Mouse (Mus musculus) left cerebral cortex, adult 9 months (tissue): Measurements from ENCODE around the gene Kpnb1.

ENCODE experiments used
- DNase-seq, 2 experiments: peaks; one replicate each; pipeline ENCODE4 v3.0.0; 2022; ENCODE audit warnings: low spot score in 2 of 2

Gene Kpnb1

DNA sequence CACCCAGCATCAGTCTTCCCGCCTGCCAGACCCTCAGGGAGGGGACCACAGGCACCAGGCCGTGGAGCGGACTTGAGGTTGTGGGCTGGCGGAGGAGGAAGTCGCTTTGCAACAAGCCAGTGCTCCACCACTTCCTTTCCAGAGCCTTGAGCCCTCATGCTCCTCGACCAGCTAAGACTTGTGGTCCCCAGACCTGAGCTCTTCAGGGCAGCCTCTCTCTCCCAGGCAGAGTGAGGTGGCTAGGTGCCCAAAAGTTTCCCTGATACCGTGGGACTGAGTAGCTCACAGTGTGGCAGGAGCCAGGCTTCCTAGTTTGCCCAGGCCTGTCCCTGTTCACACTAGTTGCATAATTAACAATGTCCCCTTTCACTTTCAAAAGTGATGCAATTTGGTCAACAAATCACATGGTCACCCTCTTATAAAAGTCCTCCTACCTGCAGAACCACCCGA, 45.5 kb downstream of the Kpnb1 start:
- DNase-seq = no peak

DNA sequence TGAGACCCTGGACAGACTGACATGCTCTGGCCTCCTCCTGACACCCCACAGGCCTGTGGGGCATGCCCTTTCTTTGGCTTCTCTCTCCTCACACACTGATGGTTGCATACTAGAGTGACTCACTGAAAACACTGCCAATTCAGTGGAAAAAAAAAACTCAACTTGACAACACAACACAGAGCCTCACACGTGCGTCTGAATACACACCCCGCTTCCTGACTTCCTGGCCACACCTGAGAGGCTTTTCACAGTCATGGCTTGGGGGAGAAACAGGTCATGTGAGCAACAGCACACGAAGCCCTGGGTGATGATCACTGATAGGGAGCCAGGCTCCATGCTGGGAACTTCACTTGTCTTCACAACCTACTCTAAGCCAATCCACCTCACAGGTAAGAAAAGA, 46.9 kb downstream of the Kpnb1 start:
- DNase-seq = no peak

DNA sequence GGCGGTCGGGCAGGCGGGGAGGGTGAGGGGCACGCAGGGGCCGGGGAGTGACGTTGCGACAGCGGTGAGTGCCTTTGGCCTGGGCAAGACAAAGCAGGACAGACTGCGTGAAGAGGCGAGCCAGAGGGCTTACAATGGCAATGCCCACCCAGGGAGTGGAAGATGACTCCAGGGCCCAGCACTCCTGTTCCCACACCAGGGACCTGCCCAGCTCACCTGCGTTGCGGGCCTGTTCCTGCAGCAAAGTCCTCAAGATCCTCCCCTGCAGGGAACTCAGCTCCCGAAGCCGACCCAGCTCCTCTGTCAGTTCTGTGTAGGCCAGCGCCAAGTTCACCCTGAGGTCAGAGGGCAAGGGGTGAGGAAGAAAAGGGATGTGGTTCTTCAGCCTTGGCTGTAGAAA, 48.4 kb downstream of the Kpnb1 start:
- no peak for DNase-seq

DNA sequence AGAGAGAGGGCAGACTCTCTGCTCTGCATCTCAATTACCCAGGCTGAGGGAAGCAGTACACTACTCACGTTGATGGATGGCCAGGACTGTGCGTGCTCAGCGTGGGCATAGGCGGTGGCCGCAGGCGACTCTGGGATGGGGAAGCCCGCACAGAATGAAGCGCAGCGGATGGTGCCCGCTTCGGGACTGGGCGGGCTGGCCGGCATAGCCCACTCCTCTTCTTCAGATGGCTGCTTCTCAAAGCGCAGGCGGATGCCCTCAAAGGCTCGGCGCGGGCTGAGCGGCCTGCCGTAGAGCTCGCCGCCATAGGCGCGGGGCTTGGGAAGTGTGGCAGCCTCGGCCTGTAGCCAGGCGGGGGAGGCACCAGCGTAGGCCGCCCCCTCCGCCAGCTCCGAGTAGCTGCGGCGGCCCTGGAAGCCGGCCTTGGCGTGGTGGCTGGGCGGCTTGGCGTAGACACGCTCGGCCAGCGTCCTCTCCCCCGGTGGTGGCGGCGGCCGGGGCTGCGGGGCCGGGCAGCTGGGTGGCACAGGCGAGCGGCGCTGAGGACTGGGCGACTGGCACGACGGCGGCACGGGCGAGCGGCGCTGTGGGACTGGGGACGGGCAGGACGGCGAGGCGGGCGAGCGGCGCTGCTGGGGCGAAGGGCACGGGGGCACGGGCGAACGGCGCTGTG, 49.0 kb downstream of the Kpnb1 start:
- no peak for DNase-seq

DNA sequence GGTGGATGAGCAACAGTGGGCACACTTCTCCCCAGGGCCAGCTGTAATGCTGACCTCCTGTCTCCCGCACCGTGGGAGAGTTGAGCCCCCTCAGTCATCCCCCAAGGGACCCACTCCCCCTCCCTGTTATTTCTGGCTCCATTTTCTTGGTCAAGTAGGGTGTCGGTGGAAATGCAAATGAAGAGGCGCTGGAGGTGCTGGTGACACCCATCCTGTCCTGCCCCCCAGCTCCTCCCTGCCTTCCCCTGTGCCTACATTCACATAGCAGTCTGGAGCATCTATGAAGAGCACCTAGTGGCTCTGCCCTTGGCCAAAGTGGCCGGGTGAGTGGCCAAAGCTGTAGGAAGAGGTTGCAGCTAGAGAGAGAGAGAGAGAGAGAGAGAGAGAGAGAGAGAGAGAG, 54.4 kb downstream of the Kpnb1 start:
- no peak for DNase-seq

DNA sequence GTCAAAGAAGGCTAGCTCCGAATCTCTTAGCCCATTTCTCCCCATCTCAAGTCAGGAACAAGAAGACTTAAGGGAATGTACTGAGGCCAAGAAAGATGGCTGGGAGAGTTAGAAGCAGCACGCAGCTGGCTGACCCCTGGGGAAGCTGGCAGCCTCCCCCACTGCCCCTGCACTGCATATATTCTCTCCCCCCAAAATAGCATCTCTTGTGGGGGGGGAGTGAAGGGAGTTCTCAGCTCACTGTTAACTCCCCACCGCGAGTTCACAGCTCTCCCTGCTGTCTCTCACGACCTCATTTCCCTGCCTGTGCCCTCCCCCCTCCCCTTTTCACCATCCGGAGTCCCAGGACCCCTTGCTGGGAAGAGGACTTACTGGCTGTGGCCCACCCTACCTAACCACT, 55.5 kb downstream of the Kpnb1 start:
- no peak for DNase-seq

DNA sequence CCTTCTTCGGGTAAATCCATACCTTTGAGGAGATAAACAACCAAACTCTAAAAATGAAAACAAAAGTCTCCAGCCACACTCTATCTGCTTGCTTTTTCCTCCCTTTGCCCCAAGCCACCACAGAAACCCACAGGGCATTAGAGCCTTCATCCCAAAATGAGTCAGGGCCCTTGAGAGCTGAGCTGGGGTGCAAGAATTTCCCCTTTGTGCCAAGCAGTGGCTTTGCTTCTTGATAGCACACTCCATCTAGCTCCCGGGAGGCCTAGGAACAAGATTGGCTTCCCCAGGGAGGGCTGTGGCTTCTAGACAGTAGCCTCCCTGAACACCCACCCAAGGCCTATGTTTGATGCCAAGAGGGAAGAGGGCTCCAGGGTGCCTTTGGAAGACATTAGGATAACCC, 56.0 kb downstream of the Kpnb1 start:
- no peak for DNase-seq

DNA sequence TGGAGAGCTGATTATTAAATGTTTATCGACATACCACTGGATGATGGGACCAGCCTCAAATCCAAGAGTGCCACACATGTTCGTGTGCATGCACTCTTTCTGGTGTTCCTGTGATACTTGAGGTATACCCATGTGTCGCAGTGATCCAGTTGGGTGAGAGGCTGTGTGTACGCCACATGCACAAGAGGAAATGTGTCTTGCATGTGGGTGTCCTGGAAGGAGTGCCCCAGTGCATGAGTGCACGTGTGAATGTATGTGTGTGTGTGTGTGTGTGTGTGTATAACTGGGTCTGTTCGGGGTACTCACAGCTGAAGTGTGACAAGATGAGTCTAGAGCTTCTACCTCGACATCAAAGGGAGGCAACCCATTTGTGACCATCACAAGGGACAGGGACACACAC, 57.4 kb downstream of the Kpnb1 start:
- no peak for DNase-seq

DNA sequence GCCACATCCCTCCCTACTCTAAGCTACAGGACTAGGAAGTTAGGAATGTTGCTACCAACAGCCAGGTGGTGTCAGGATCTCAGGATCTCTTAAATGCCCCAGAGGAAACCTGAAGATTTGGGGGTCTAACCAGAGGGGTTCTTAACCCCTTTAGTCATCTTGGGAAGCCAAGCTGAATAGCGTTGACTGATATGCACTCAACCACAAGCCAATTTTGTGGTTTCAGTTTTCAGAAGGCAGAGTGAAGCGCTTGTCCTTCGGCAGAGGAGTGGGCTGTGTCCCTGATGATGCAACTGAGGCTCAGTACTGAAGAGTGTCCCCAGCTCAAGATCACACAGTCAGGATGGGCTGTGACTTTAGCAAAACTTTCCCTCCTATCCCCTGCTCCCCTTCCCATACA, 58.7 kb downstream of the Kpnb1 start:
- DNase-seq = no peak

DNA sequence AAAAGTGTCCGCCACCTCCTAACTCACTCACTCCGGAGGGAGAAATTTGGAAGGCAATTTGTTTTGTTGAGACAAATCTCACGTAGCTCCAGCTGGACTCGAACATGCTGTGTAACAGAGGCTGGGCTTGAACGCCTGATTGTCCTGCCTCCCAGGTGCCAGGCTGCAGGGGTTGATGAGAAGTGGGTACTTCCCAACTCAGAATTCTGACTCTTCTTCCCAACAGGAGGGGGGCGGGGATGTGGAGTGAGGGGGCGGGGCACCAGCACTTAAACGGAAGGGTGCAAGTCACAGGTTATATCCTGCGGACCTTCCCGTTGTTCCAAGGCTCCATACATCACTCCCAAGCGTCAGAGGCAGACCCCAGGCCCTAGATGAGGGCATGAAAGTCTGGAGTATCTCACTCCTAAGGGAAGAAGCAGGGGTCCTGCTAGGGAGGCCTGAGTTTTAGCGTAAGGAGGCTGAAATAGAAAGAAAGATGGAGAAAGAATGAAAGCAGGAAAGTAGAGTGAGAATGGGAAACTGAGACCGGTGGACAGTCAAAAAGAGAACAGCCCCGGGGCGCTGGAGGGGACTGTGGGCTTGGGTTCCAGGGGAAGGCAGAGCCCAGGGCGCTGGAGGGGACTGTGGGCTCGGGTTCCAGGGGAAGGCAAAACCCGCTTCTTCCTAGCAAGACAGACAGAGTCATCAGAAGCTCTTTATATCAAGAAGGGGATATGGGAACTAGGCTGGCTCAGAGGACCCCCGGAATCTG, 60.0 kb downstream of the Kpnb1 start:
- DNase-seq = no peak

DNA sequence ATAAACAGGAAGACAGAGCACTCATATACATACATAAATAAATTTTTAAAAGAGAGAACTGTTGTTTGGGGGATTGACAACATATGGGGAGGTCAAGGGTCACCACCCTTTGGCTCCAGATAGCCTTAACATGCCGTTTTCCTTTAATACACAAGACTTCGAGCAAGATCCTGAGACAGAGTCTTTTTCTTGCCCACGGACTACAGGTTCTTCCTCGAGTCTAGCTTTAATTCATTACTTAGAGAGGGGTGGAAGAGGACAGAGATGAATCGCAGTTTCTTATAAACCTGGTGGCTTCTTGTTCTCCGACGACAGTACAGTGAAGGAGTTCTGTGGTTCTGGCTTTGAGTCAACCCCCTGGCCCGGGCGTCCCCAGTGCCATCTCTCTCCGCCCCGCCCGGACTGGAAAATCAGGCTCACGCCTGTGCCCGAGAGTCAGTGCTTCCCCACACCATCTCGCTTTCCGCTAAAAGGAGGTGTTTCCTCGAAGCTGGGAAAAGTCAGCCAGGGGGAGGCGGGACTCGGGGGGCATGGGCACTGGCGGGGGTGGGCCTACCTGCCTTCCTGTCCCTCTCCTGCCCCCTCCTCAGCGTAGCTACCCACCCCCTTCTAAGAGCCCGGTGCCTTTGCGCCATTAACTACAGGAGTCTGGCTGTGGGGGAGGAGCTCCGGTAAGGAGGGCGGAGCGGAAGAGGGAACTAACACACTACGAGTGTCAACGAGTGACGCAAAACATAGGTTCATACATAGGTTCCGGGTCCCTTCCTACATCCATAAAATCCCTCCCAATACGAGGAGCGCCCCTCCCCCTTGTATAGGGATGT, 60.8 kb downstream of the Kpnb1 start:
- no peak for DNase-seq

DNA sequence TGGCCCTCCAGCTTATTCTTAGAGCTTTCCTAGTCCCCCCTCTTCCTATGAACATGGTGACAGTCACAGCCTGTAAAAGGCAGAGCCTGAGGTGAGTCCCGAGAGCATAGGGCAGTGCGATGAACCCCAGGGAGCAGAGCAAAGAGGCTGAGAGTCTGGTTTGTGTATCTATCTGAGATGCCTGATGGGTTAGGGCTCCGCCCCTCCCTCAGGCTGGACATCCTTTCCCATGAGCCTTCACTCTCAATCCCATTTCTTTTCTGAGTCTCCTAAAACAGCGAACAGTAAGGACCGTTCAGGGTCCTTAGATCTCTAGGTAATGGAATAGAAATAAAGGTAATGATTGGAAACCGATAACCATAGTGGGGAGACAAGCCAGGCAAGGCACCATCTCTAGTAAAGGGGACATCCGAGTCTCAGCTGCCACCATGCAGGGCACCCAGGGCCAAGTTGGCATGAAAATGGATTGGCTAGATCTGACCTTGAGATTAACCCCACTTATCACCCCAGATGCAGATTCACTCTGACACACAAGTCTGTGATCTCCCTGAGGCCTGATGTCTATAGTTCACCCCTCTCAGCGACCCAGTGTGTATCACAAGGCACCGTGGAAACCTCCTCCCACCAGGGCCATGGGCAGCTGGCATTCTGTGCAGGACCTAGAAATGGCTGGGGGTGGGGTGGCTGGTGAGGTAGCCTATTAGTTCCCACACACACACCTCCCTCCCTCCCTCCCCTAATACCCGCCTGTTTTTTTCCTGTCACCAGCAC, 63.2 kb downstream of the Kpnb1 start:
- no peak for DNase-seq

DNA sequence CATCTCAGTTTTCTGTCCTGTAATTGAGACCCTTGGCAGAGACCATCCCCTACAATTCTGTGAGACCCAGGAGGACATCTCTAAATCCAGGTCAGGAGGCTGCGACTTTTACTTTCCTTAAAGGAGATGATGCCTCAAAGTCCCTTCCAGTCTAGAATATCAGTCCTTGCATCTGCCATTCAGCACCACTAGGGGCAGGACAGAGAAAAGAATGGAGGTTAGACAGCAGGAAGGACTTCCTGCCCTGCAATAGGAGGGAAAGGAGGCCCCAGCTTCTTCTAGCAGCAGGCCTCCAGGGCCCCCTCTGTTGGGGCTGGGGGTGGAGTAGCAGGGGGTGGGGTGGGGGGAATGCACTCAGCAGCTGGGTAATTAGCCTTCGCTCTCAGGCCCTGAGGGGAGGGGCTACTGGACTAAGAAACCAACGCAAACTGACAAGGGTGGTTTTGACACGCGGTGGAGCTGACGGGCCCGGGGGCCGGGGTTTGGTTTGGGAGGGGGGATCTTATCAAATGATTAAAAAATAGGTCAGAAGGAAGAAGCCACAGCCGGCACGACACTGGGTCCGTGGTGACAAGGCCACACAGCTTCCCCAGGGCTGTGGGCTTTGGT, 64.3 kb downstream of the Kpnb1 start:
- DNase-seq = no peak

DNA sequence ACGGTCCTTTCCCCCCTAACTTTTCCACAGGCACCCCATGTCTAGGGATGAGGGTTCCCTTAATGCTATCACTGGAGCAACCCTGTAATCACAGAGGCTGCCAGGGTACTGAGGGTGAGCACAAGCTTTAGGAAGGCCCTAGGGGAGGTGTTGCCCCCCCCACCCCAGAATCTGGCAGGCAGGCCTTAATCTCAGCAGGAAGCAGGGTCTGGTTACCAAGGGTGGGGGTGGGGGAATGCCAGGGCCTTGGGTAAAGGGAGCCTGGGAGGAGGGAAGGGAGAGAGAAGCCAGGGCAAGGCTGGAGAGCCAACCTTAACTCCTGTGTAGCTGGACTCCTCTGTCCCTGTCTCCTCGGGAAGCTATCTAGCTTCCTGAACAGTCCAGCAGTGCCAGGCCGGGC, 67.0 kb downstream of the Kpnb1 start:
- no peak for DNase-seq

DNA sequence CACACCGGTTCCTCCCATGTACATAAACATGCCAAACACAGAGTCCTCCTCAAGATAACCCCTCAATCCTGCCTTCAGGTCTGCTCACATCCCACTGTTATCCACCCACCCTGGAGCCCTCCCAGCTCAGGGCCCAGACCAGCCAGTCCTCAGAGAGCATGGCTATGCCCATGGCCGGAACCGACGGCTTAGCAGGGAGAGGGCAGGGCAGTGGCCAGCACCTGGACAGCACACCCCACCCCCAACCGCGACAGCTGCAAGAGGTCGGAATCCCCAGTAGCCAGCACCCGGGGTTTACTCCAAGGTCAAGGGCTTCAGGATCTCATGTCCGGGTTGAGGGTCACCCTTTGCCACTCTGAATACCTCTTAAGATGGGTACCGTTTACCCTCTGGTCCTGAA, 67.5 kb downstream of the Kpnb1 start:
- no peak for DNase-seq

DNA sequence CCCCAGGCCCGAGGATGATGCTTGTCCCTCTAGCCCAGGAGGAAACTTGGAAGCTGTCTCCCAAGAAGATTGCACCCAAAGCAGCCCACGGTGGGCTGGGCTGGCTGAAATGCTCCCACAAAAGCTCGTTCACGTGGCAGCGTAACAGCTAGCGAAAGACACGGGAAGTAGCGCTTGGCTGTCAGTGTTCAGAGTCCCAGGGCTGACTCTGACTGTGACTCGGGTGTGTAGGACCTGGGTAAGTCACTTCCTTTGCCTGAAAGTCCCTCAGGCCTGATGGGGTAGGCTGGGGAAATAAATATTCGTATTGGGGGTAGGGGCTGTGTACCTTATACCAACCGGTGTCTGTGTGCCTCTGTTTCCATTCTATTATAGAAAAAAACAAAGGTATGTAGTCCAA, 71.9 kb downstream of the Kpnb1 start:
- DNase-seq = no peak

DNA sequence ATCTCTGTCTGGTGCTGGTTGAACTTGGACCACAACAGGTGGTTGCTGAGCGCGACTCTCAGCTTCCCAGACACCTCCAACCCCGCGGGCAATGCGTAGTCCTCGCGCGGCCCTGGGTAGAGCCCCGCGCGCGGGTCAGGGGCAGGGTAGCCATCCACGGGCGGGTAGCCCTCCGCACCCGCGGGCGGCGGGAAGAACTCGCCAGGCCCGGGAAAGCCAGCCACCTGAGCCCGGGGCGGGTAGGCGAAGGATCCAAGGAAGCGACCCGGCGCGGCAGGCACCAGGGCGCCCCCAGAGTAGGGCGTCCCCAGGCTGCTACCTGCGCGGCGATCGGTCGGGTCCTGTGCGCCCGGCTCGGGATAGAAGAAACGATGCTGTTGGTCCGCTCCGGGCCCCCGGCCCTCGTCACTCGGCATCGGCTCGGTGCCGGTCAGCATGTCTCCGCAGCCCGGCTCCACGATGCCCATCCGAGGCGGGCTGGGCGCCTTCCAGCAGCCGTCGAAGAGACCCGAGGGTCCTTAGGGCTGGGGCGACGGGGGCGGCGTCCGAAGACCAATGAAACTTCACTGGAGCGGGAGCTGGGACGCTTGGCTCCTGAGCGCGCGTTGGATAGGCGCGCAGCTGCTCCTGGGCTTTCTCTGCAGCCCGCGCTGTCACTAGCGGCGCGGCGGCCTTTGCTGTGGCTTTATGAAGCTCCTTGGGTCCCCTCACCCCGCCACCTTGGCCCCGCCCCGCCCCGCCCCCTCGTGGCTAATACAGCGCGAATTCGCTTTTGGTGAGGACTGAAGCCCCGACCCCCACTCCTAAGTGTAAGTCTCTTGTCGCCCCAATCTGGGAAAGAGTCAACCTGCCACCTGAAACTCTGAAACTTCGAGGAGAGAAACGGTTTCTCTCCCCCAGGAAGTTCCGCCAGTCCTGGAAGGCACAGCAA, 72.7 kb downstream of the Kpnb1 start, which contains the start of gene Tbx21:
Gene Tbx21, minus strand, starts transcription at position 661 of the 931 bp plus-strand sequence.
- DNase-seq = no peak

DNA sequence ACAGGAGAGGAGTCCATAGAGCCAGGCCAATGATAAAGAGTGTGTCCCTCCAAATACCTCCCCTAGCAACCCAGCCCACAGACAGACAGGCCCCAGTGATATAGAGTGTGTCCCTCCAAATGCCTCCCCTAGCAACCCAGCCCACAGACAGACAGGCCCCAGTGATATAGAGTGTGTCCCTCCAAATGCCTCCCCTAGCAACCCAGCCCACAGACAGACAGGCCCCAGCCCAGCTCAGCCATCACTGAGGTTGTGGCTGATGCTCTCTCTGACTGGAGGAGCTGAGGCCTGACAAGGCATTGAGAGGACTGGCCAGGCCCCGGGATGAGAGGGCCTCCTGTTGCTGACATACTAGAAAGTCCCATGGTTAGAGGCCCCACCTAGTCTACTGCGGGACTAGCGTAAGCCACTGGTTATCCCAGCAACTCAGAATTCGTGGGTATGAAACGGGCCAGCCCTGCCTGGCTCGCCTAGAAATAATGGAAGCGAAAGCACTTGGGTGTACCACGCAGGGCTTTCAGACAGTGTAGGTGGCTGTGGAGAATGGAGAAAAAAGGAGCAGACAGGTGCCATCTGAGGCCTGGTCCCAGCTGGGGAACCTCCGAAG, 75.1 kb downstream of the Kpnb1 start:
- no peak for DNase-seq
